Mouse (Mus musculus) gastrocnemius, postnatal 36 days (tissue): ENCODE data around the gene Pip5k1c. TPM values are rescaled to one million over a fixed set of nuclear protein-coding genes. Genes with fewer than 3 reads are reported as not detected.

Experiments
- DNase-seq, 2 experiments: peaks; one replicate each; pipeline ENCODE4 v3.0.0; 2022
- intact Hi-C: fragments of 180-260 bp; cut with DNase I; formaldehyde crosslinking; loops from one replicate; pipeline ENCODE4 v1.15.1; 2025
- total RNA-seq, 2 experiments: library from RNA; stranded (reverse); gene quantifications; 2 replicates each; pipeline ENCODE4 v1.2.3; 2021

Gene Pip5k1c
- total RNA-seq, 2 experiments from 2014 or later, result 21.4 to 23.2 TPM

DNA sequence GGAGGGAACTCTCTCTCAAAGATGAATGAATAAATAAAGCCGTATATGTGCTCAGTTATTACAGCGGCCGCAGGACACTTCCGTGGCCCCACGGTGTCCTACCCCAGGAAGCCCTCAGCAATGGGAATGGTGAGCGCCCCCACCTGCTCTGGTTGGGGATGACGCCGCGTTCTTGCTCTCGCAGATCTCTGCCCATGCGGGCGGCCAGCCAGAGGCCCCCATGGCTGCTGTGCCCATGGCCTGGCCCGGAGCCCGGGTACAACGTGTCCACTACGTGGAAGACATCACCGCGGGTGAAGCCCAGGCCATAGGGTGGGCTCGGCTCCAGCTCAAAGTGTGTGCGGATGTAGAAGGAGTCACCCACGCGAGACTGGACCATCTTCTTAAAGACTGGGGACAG, 15.1 kb upstream of the Pip5k1c start:
- intact Hi-C loops, result no loop called here
- DNase-seq, result no peak

- DNase-seq, result no peak
- intact Hi-C loops, result no loop called here
Observed at GRCm38 (mm10) chr10:81279496-81279895, 13.3 kb upstream of the Pip5k1c start.

GRCm38 (mm10) chr10:81284189-81284588, 8.6 kb upstream of the Pip5k1c start:
- intact Hi-C loops, result no loop called here
- no peak for DNase-seq

DNA sequence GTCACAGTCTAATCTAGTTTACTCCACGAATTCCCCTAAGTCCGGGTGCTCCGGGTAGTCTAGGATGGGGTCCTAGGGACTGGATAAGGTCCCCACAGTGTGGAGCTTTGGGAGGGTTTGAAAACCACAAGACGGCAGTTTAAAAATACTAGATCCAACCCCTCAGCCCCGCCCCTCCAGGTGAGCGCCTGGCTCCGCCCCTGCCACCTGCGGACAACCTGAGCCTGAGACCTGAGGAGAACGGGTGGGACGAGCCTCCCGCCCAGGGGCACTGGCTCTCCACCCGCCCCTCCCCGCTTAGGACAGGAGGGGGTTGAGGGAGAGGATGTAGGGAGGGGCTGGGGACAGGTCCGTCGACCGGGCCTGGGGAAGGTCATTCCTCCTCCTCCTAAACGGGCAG, 8.0 kb upstream of the Pip5k1c start:
- no peak for DNase-seq
- intact Hi-C loops, result loop anchor here (5.0 kb wide), 1 partner anchor 168 kb away; no protein-coding TSS in a partner anchor

- intact Hi-C loops, result loop anchor here (5.0 kb wide), 1 partner anchor 166 kb away; no protein-coding TSS in a partner anchor
- DNase-seq, result peak; percentile 82 to 84
Observed at GRCm38 (mm10) chr10:81285694-81286450, 6.9 kb upstream of the Pip5k1c start.

- intact Hi-C loops, result loop anchor here (5.0 kb wide), 1 partner anchor 166 kb away; no protein-coding TSS in a partner anchor
- no peak for DNase-seq
Observed at GRCm38 (mm10) chr10:81286586-81286985, 6.2 kb upstream of the Pip5k1c start.

- peak in 1 of 2 experiments; percentile 59 for DNase-seq
- intact Hi-C loops, result loop anchor here (2.0 to 5.0 kb wide), 3 partner anchors 17 to 165 kb away; no protein-coding TSS in a partner anchor
Observed at GRCm38 (mm10) chr10:81287513-81288157, 5.1 kb upstream of the Pip5k1c start.

DNA sequence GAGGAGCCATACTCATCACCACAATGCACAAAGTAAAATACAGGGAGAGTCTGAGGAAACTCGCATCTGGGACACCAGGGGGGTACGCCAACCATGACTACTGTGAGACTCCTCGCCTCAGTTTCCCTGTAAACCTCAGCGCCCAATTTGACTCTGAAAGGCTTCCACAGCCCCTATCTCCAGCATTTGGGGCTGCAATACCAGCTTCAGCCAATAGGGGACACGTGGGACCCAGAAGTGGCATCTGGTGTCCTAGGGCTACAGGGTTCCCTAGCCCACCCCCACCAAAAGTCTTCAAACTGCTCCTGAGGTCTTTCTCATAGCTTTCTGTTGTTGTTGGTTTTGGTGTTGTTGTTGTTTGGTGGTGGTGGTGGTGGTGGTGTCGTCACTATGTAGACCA, 4.2 kb upstream of the Pip5k1c start:
- no peak for DNase-seq
- intact Hi-C loops, result loop anchor here (2.0 to 5.0 kb wide), 3 partner anchors 16 to 164 kb away; no protein-coding TSS in a partner anchor

DNA sequence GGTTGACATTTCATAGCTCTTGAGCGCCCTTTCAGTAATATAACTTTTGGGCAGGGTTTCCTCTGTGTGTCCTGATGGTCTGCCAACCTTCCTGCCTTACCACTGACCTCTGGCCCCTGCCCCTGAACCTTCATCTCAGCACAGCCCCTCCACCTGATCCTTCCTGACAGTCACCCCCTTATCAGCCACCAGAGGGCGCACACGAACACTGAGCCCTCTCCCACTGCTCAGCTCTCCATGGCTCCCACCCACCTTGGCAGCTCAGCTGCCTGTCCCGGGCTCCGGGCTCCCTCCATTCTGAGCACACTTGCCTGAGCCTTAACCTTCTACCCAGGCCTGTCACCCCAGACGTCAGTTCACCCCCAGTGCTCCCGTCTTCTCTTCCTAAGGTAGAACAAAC, 3.5 kb upstream of the Pip5k1c start:
- intact Hi-C loops, result loop anchor here (2.0 to 5.0 kb wide), 3 partner anchors 16 to 163 kb away; no protein-coding TSS in a partner anchor
- DNase-seq, result peak; percentile 56 to 60

DNA sequence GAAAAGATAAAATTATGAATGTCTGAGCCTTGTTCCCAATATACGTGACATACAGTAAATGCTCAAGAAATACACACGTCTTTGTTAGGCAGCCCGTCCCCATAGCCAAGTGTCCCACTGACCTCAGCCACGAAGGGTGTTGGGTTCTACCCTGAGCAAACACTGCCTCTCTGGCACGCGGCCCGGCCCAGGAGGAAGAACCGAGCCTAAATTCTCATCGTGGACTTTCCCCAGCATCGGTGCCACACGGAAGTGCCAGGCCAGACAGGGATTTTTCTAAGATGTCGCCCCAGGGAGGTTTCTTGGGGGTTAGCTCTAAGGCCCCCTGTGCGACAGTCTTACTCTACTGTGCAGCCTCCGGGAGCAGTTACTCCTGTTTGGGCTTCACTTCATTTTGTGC, 3.0 kb upstream of the Pip5k1c start:
- no peak for DNase-seq
- intact Hi-C loops, result loop anchor here (2.0 to 5.0 kb wide), 3 partner anchors 15 to 162 kb away; no protein-coding TSS in a partner anchor

- intact Hi-C loops, result no loop called here
- DNase-seq, result no peak
Observed at GRCm38 (mm10) chr10:81290698-81291460, 1.9 kb upstream of the Pip5k1c start.

GRCm38 (mm10) chr10:81291511-81292104, 1.2 kb upstream of the Pip5k1c start, which contains the start of gene Tjp3:
Tjp3 (minus strand) TSS chr10:81291581.
- no peak for DNase-seq
- intact Hi-C loops, result loop anchor here (2.0 kb wide), 1 partner anchor 29 kb away; the partner anchor contains the start of gene Cactin

GRCm38 (mm10) chr10:81293334-81294030, 719 bp downstream of the Pip5k1c start:
- intact Hi-C loops, result loop anchor here (2.0 kb wide), 1 partner anchor 27 kb away; the partner anchor contains the start of gene Cactin
- DNase-seq, result no peak

GRCm38 (mm10) chr10:81294442-81294841, 1.7 kb downstream of the Pip5k1c start:
- intact Hi-C loops, result no loop called here
- no peak for DNase-seq

GRCm38 (mm10) chr10:81295185-81295584, 2.4 kb downstream of the Pip5k1c start:
- intact Hi-C loops, result no loop called here
- no peak for DNase-seq

GRCm38 (mm10) chr10:81297246-81297645, 4.5 kb downstream of the Pip5k1c start:
- DNase-seq, result no peak
- intact Hi-C loops, result no loop called here

DNA sequence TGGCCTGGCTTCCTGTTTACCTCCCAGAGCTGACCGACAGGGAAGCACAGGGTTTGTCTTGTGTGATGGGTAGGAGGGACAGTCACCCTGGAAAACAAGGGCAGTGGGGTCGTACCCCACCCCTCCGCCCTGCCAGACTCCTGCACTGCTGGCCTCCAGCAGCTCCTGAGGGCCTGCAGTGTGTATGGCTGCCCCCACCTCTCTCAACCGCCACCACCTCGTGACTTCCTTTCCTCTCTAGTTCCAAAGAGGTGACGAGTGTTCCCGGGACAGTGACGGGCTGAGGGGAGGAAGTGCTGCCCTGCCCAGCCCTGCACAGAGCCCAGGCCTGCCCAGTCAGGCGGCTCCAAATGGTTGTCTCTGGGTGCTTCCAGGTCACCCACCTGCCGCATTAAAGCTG, 5.1 kb downstream of the Pip5k1c start:
- intact Hi-C loops, result no loop called here
- peak in 1 of 2 experiments; percentile 45 for DNase-seq

DNA sequence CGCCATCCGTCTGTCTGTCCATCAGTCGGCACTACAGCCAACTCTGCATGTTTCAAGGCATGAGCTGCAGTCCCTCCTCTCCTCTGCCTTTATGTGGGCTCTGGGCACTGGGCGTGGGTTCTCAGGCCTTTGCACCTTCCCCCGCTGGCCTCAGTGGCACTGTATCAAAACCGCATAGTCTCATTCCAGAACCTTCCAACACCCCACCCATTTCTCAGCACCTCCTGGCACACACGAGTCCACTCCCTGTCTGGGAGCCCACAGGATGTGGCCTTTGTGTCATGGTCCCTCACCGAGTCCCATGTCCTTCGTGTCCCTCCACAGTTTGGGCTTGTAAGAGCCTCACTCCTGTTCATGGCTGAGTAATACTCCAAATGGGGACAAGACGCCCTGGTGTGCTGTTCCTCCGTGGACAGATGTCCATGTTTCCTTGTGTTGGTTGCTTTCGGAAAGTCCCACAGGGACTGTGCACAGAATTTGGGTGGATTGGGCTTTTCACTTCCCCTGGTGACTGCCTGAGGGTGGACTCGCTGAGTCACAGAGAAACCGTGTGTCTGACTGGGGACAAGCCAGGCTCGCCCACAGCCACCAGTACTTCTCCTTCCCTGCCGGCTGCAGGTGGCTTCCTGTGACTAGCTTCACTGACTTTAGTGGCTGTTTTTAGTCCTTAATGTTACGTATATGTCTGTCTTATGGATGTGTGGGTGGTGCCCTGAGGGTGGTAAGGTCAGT, 5.8 kb downstream of the Pip5k1c start:
- DNase-seq, result no peak
- intact Hi-C loops, result no loop called here
